Mouse (Mus musculus) heart, postnatal 0 days (tissue): ENCODE results near the gene Ndufc2.

Experiments used
- CTCF ChIP-seq: IDR thresholded peaks from 2 replicates; pipeline ENCODE4 v1.5.1; 2016; ENCODE audit warnings: antibody characterized with exemption, control low read depth, low read depth
- EP300 ChIP-seq: IDR thresholded peaks from 2 replicates; pipeline ENCODE4 v1.6.1; 2016; ENCODE audit warnings: antibody characterized with exemption, low read depth

- TF ChIP-seq EP300 (no peak), CTCF (no peak)
Observed at GRCm38 (mm10) chr7:97353356-97353755, 46.4 kb upstream of the Ndufc2 start.
